ENCODE assay signal across 22 mouse cellular contexts in genomic region chr6:119087919-119088318, GRCm38 (mm10).
DNase-seq lines count a peak whose midpoint lies in the region; ATAC-seq and TF ChIP-seq lines count a peak whose summit lies in the region.
"Had no signal": no experiment of that assay in that cellular context is flagged by ENCODE, and none has a peak within 500 bp of the region (broad histone marks: within the 10 kb centered on the region; RNA-seq: fewer than 3 reads in every experiment).

No protein-coding gene starts in this region.

- H3K4me2 ChIP-seq in heart, embryonic 11.5 days, result no peak overlapping the region
- no peak overlapping the region for H3K4me2 ChIP-seq in limb, embryonic 14.5 days (replicated peaks; ENCODE audit: low read depth, low read length, severe bottlenecking)
- H3K4me2 ChIP-seq in intestine, embryonic 14.5 days (ENCODE audit: low read length), result no peak overlapping the region
- H3K4me2 ChIP-seq in stomach, embryonic 14.5 days (replicated peaks; ENCODE audit: low read depth, low read length), result no peak overlapping the region
- H3K4me2 ChIP-seq: limb, embryonic 12.5 days; liver, embryonic 13.5 days had no signal

- peak overlapping the region; percentile 24; the same call in 1 of the 2 replicates for H3K27ac ChIP-seq in heart, embryonic 11.5 days (ENCODE audit: low read depth, low read length)
- H3K27ac ChIP-seq in limb, embryonic 14.5 days (replicated peaks; ENCODE audit: low read depth, low read length), result 0 out of 2 replicates have a peak overlapping the region, but pooled peaks have one; percentile 19
- H3K27ac ChIP-seq in limb, embryonic 10.5 days, result no peak overlapping the region
- peak overlapping the region; percentile 67 for H3K27ac ChIP-seq in intestine, embryonic 14.5 days (ENCODE audit: low read depth)
- peak overlapping the region; percentile 75 for H3K27ac ChIP-seq in stomach, embryonic 14.5 days (ENCODE audit: low read length)
- H3K27ac ChIP-seq: hindbrain, postnatal 0 days; limb, embryonic 12.5 days; liver, embryonic 13.5 days; midbrain, embryonic 10.5 days had no signal

- H3K36me3 ChIP-seq in heart, embryonic 11.5 days (ENCODE audit: control insufficient read depth, insufficient read depth, low read length), result no peaks in the 10 kb centered on the region
- no peaks in the 10 kb centered on the region for H3K36me3 ChIP-seq in limb, embryonic 14.5 days (ENCODE audit: control insufficient read depth, insufficient read depth, low read length)
- H3K36me3 ChIP-seq in limb, embryonic 10.5 days, result no peaks in the 10 kb centered on the region
- no peaks in the 10 kb centered on the region for H3K36me3 ChIP-seq in intestine, embryonic 14.5 days (ENCODE audit: control insufficient read depth, insufficient read depth, low read length)
- H3K36me3 ChIP-seq in stomach, embryonic 14.5 days (ENCODE audit: control insufficient read depth, insufficient read depth, low read length), result no peaks in the 10 kb centered on the region
- H3K36me3 ChIP-seq: limb, embryonic 12.5 days; liver, embryonic 13.5 days; midbrain, embryonic 10.5 days had no signal

- no peak overlapping the region for H3K4me3 ChIP-seq in heart, embryonic 11.5 days (ENCODE audit: low read depth, low read length)
- no peak overlapping the region for H3K4me3 ChIP-seq in limb, embryonic 14.5 days (replicated peaks; ENCODE audit: low read length)
- H3K4me3 ChIP-seq in limb, embryonic 10.5 days, result no peak overlapping the region
- H3K4me3 ChIP-seq in intestine, embryonic 14.5 days (ENCODE audit: low read depth, low read length), result no peak overlapping the region
- H3K4me3 ChIP-seq in stomach, embryonic 14.5 days (ENCODE audit: low read depth, low read length), result no peak overlapping the region
- H3K4me3 ChIP-seq: limb, embryonic 12.5 days; liver, embryonic 13.5 days; midbrain, embryonic 10.5 days had no signal

- H3K27me3 ChIP-seq in heart, embryonic 11.5 days (ENCODE audit: control insufficient read depth, insufficient read depth, low read length), result no peaks in the 10 kb centered on the region
- no peaks in the 10 kb centered on the region for H3K27me3 ChIP-seq in limb, embryonic 14.5 days (ENCODE audit: control insufficient read depth, insufficient read depth, low read length)
- no peaks in the 10 kb centered on the region for H3K27me3 ChIP-seq in limb, embryonic 10.5 days (ENCODE audit: low read depth, poor library complexity, severe bottlenecking)
- H3K27me3 ChIP-seq in intestine, embryonic 14.5 days (replicated peaks; ENCODE audit: control insufficient read depth, insufficient read depth, low read length), result no peaks in the 10 kb centered on the region
- no peaks in the 10 kb centered on the region for H3K27me3 ChIP-seq in stomach, embryonic 14.5 days (ENCODE audit: control insufficient read depth, insufficient read depth, low read length)
- H3K27me3 ChIP-seq: limb, embryonic 12.5 days; liver, embryonic 13.5 days had no signal

- 83% methylated on average over 8 of the region's 8 CpGs for WGBS in heart, embryonic 11.5 days (ENCODE audit: insufficient replicate concordance)
- 90% methylated on average over 8 of the region's 8 CpGs for WGBS in limb, embryonic 14.5 days
- 94% methylated on average over 8 of the region's 8 CpGs for WGBS in limb, embryonic 10.5 days
- WGBS in intestine, embryonic 14.5 days, result 58% methylated on average over 8 of the region's 8 CpGs
- 63% methylated on average over 8 of the region's 8 CpGs for WGBS in stomach, embryonic 14.5 days

- no peak for DNase-seq in heart, adult 9 months (ENCODE audit: low spot score in 2 of 2)
- no peak for DNase-seq in limb, embryonic 14.5 days (ENCODE audit: low spot score)
- no peak for DNase-seq in limb, embryonic 10.5 days (ENCODE audit: low spot score)
- DNase-seq in intestine, embryonic 14.5 days (ENCODE audit: low spot score), result no peak
- no peak for DNase-seq in adrenal gland, adult (ENCODE audit: inconsistent age in 2 of 2, low spot score in 1 of 2)
- DNase-seq in layer of hippocampus, adult 11-12 months (ENCODE audit: low spot score), result no peak
- DNase-seq: adrenal gland, postnatal 25 days; cerebellum, adult 11 months; cerebellum, postnatal 25 days; embryo, embryonic 11 days; kidney, adult 9 months; kidney, postnatal 36 days; liver, embryonic 13.5 days; lung, postnatal 14 days; thymus, adult 18-20 months; thymus, postnatal 4 days had no signal

- TF ChIP-seq POLR2A in limb, embryonic 14.5 days (IDR thresholded peaks at IDR 0.05; ENCODE audit: borderline replicate concordance, extremely low read depth, insufficient read depth, insufficient read length), result no peak

- ATAC-seq in heart, embryonic 11.5 days (replicated peaks; ENCODE audit: insufficient number of reproducible peaks, low FRiP score, low TSS enrichment), result no peak
- no peak for ATAC-seq in limb, embryonic 14.5 days (ENCODE audit: low FRiP score, low read depth)
- no peak for ATAC-seq in intestine, embryonic 14.5 days (replicated peaks; ENCODE audit: low FRiP score, low TSS enrichment, low read depth)
- no peak for ATAC-seq in stomach, embryonic 14.5 days (ENCODE audit: insufficient number of reproducible peaks, insufficient read depth, low FRiP score, low read depth)
- ATAC-seq: forebrain, embryonic 16.5 days had no signal

- H3K9me3 ChIP-seq in heart, embryonic 11.5 days (replicated peaks; ENCODE audit: control insufficient read depth, low read length), result no peaks in the 10 kb centered on the region
- H3K9me3 ChIP-seq in limb, embryonic 14.5 days (ENCODE audit: control insufficient read depth, low read length), result no peaks in the 10 kb centered on the region
- no peaks in the 10 kb centered on the region for H3K9me3 ChIP-seq in limb, embryonic 10.5 days (replicated peaks)
- no peaks in the 10 kb centered on the region for H3K9me3 ChIP-seq in intestine, embryonic 14.5 days (ENCODE audit: control insufficient read depth, low read length)
- H3K9me3 ChIP-seq in stomach, embryonic 14.5 days (ENCODE audit: control insufficient read depth, low read depth, low read length), result no peaks in the 10 kb centered on the region
- H3K9me3 ChIP-seq: limb, embryonic 12.5 days; liver, embryonic 13.5 days; midbrain, embryonic 10.5 days had no signal

- peaks cover 56% of the 10 kb centered on the region for H3K4me1 ChIP-seq in heart, embryonic 11.5 days (ENCODE audit: control insufficient read depth, insufficient read depth, low read length)
- peaks cover 29% of the 10 kb centered on the region for H3K4me1 ChIP-seq in limb, embryonic 14.5 days (ENCODE audit: control insufficient read depth, insufficient read depth, low read length)
- peaks cover 31% of the 10 kb centered on the region for H3K4me1 ChIP-seq in limb, embryonic 10.5 days
- peaks cover 18% of the 10 kb centered on the region; the same call in 1 of the 2 replicates for H3K4me1 ChIP-seq in intestine, embryonic 14.5 days (replicated peaks; ENCODE audit: control insufficient read depth, insufficient read depth, low read length)
- peaks cover 21% of the 10 kb centered on the region for H3K4me1 ChIP-seq in stomach, embryonic 14.5 days (ENCODE audit: control insufficient read depth, insufficient read depth, low read length)
- H3K4me1 ChIP-seq: liver, embryonic 13.5 days had no signal

- H3K9ac ChIP-seq in heart, embryonic 11.5 days (ENCODE audit: low read depth, low read length), result no peak overlapping the region
- no peak overlapping the region for H3K9ac ChIP-seq in limb, embryonic 14.5 days (ENCODE audit: low read depth, low read length, severe bottlenecking)
- no peak overlapping the region for H3K9ac ChIP-seq in intestine, embryonic 14.5 days (ENCODE audit: low read length)
- no peak overlapping the region for H3K9ac ChIP-seq in stomach, embryonic 14.5 days (replicated peaks; ENCODE audit: low read depth, low read length)
- H3K9ac ChIP-seq: limb, embryonic 12.5 days; liver, embryonic 13.5 days had no signal
